Mouse (Mus musculus) left cerebral cortex, adult 6 months (tissue): Measurements from ENCODE around the gene Rptn. TPM values are rescaled to one million over a fixed set of nuclear protein-coding genes. Genes with fewer than 3 reads are reported as not detected.

Source experiments
- long read RNA-seq, 2 experiments: library from polyadenylated mRNA; unstranded; transcript quantifications; one replicate each; pipeline ENCODE4 v2.0.0; 2019 to 2020
- polyA plus RNA-seq: library from polyadenylated mRNA; unstranded; fragments of <200 nt; fragmentation: Nextera tagmentation; gene quantifications from 2 replicates; pipeline ENCODE4 v1.2.3, GENCODE M21; 2021

The Rptn gene
- polyA plus RNA-seq = not detected in 2 replicates
- long read RNA-seq, experiment 1 = 0 reads
- long read RNA-seq, experiment 2 = 0 reads

DNA sequence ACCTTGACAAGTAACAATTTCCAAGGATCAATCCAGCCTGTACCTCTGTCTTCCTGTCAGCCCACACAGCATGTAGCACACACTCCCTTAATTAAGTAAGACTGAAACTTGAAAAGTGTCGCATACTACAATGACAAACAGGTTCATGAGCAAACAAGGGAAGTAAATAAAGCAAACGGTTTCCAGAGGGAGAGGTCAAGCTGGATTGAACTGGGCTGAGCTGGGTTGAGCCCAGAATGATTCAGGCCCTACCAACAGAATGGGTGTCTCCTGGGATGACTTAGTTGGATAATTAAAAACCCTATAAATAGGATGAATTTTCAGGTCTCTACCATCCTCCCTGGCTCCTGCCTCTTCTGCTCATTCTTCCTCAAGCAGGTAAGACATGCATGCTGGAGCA is at the start of gene Rptn:
Rptn (plus strand) TSS at position 334 of the 400 bp plus-strand sequence.

DNA sequence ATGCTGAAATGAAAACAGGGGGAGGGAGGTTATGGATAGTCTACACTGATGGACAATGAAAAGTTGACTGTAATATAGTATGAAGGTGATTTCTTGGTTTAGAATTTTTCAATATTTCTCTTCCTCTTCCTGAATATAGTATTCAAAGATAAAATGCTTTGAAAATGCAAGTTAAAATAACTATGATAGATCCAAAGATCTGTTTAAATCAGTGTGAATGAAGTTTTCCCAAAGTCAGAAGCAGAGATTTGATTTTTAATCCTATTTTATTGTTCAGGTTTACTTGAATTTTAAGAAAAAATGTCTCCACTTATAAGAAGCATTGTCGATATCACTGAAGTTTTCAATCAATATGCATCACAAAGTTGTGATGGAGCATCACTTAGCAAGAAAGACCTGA is 48.5 kb downstream of the Rptn start, which contains the start of gene Tchh:
Tchh (plus strand) TSS at position 301 of the 400 bp plus-strand sequence.

Other genes starting within 250 kb of the Rptn start
- not detected in 2 replicates for gene Crnn, start 248.9 kb upstream of the Rptn start, polyA plus RNA-seq
- gene Flg2, start 196.4 kb upstream of the Rptn start, polyA plus RNA-seq = not detected in 2 replicates
- 0.03 TPM in 1 of 2 replicates, not detected in the other for gene Flg, start 120.2 kb upstream of the Rptn start, polyA plus RNA-seq
- not detected in 2 replicates for gene Hrnr, start 74.0 kb upstream of the Rptn start, polyA plus RNA-seq
- 1.2 TPM in 2 replicates for gene Tchh, start 48.6 kb downstream of the Rptn start, polyA plus RNA-seq
- gene Tchhl1, start 75.1 kb downstream of the Rptn start, polyA plus RNA-seq = not detected in 2 replicates
- 20.3 and 32.9 TPM in 2 replicates for gene S100a11, start 126.8 kb downstream of the Rptn start, polyA plus RNA-seq
- gene S100a10, start 161.4 kb downstream of the Rptn start, polyA plus RNA-seq = 113 and 115 TPM in 2 replicates